Mouse (Mus musculus): ENCODE data around the gene Dclre1b. TPM values are rescaled to one million over a fixed set of nuclear protein-coding genes. Genes with fewer than 3 reads are reported as not detected.
"Not testable (repeated sequence)": the region's sequence is repeated elsewhere in the genome, so short reads cannot be mapped to it uniquely, and the experiment has no call there.

Gene Dclre1b
- total RNA-seq, 4 experiments from 2014 or later, result 7.8 to 9.7 (median 9.0) TPM

DNA sequence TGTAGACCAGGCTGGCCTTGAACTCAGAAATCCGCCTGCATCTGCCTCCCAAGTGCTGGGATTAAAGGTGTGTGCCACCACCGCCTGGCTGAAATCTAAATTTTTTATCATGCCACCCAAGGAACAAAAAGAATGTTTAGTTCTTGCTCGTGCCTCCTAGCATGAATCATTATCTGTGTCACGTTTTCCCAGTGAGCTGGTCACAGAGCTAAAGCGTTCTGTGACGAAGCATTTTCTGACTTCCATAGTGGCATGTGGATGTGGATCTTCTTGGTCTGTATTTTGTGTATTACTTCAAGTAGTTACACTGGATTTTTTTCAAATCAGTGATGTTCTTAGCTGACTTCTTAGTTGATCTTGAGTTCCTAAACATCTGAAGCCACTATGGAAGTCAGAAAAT is 1.7 kb upstream of the Dclre1b start:
- DNase-seq (ENCODE audit: low spot score in 2 of 2), result no peak

- DNase-seq (ENCODE audit: low spot score in 2 of 2), result no peak
These were observed 531 bp upstream of the Dclre1b start for GRCm38 (mm10) chr3:103809799-103810150.

DNA sequence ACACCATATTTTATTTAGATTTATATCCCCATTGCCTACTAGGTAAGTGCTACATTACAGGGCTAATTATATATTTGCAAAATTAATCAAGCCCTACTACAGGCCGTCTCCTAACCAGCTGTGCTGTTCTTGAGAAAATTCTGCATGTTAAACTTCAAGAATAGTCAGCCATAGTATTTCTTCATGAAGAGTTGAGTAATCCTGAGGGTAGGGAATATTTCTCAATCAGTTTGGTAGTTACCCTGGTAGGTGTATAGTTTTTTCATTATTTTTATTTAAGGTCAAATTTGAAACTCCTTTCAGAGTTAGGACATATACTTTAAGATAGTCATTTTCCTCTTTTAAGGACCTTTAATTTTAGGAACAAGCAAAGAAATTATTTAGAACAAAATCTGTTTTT is 3.6 kb downstream of the Dclre1b start:
- no peak for DNase-seq (ENCODE audit: low spot score in 2 of 2)

DNA sequence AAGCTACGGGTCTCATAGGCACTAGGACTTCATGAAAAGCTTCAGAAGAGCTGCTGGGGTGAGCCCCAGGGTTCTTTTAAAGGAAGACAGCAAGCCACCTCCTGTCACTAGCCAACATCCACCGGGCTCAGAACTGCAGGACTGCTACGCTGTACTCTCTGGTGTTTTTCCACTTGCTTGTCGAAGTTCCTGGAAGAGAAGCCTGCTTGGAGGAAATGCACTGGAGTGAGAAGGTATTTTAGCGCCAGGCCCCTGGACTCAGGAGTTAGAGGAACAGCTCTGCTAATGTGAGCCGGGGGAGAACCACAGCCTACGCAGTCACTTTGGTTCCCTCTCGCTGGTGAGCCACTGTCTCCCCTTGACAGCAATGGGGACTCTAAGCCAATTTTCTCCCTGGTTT is 6.4 kb downstream of the Dclre1b start:
- DNase-seq (ENCODE audit: low spot score in 2 of 2), result no peak

- DNase-seq (ENCODE audit: low spot score in 2 of 2), result peak in 1 of 2 experiments; percentile 76
These were observed 7.4 kb downstream of the Dclre1b start for GRCm38 (mm10) chr3:103801631-103802531.

- no peak for DNase-seq (ENCODE audit: low spot score in 2 of 2)
These were observed 9.7 kb downstream of the Dclre1b start for GRCm38 (mm10) chr3:103799507-103799906.

- no peak for DNase-seq (ENCODE audit: low spot score in 2 of 2)
These were observed 12.9 kb downstream of the Dclre1b start for GRCm38 (mm10) chr3:103796389-103796788.

GRCm38 (mm10) chr3:103792566-103792965 is 16.7 kb downstream of the Dclre1b start:
- no peak for DNase-seq (ENCODE audit: low spot score in 2 of 2)

DNA sequence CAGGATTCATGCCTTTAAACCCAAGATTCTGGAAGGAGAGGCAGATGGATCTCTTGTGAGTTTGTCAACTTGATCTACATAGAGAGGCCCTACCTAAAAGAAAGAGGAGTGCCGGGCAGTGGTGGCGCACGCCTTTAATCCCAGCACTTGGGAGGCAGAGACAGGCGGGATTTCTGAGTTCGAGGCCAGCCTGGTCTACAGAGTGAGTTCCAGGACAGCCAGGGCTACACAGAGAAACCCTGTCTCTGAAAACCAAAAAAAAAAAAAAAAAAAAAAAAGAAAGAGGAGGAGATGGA is 17.2 kb downstream of the Dclre1b start:
- not testable (repeated sequence) for DNase-seq (ENCODE audit: low spot score in 2 of 2)

DNA sequence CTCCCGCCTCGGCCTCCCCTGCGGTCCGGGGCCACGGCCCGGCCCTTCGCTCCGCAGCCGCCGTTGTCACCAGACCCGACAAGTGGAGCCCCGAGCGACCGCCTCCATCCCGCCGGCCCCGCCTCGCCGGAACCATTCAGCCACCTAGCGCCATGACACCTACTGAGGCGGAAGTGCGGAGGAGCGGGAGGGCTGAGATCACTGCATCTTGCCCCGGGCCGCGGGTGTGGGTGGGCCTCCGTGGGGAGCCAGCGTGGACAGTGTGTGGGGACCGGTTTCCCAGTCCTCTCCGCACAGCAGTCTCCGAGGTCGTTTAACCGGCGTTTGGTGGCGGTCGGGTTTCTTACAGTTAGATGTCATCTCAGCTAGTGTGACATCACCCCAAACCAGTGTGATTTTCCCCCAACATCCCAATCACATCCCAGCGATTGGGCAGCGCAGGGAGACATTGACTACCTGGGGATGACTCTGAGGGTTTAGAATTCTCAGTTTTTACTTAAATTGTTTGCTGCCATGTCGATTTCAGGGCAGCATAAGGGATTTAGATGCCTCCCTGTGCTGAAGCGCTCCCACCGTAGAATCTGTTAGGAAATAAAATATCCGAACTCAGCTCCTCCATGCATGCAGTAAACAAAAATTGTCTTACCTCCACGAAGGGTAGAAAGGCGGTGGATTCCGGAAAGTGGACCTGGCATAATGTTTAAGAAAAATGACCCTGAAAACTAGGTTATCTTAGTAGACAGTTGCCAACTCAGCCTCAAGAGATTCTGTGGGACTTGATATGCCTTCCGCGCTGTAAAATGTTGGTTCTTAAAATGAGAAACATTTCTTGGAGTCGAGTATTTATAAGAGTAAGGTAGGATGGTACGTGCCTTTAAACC is 17.8 kb downstream of the Dclre1b start, which contains the start of gene Hipk1:
Hipk1 (minus strand) TSS at position 334 of the 881 bp plus-strand sequence.
- DNase-seq (ENCODE audit: low spot score in 2 of 2), result peak; percentile 89 to 92

DNA sequence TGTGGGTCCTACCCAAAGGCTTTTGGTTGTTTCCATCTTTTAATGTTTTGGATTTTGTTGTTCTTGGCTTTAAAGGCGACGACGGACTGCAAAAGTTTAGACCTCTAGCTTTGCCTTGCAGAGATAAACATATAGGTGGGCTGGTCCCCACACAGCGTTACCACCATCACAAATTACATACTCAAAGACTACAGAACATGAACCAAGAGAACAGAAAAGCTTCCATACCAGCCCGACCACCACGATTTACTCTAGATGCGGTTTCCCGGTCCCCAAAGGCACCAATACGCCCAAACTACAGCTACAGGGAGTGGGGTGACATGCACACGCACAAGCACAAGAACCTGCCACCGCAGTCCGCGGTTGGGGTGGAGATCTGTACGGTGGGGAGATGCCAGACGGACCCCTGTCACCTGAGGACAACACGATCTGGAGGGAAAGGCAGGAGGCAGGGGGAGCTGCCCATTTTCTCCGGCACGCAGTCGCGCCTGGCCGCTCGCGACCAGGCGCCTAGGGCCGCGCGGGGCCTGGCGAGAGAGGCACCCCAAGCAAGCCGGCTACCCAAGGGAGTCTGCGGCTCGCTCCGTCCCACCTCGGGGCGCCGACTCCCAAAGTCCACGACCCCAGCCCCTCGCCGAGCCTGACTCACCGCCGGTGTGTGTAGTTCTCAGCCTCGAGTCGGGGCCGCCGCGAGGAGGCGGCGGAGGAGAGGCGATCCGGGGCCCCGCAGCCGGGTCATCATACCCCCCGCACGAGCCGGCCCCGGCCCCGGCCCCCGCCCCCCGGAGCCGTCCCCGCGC is 18.7 kb downstream of the Dclre1b start:
- no peak for DNase-seq (ENCODE audit: low spot score in 2 of 2)

GRCm38 (mm10) chr3:103789891-103790345 is 19.3 kb downstream of the Dclre1b start:
- no peak for DNase-seq (ENCODE audit: low spot score in 2 of 2)

DNA sequence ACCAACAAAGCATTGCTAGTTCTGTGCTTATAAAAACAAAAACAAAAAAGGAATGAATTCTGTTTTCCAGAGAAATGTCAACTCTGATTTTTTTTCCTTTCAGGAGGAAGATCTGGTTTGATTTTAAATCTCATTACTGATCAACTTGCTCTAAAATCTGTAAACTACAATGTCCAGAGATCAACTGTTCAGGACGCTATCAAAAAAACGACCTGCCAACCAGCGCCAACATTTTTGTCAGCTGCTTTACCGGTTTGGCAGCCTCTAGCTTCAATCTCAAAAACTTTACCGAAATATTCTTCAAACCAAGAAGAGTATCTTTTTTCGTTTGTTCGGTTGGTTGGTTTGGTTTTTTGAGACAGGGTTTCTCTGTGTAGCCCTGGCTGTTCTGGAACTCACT is 20.1 kb downstream of the Dclre1b start:
- no peak for DNase-seq (ENCODE audit: low spot score in 2 of 2)

GRCm38 (mm10) chr3:103787225-103787624 is 22.0 kb downstream of the Dclre1b start:
- DNase-seq (ENCODE audit: low spot score in 2 of 2), result no peak

- no peak for DNase-seq (ENCODE audit: low spot score in 2 of 2)
These were observed 26.2 kb downstream of the Dclre1b start for GRCm38 (mm10) chr3:103782844-103783609.

- no peak for DNase-seq (ENCODE audit: low spot score in 2 of 2)
These were observed 28.5 kb downstream of the Dclre1b start for GRCm38 (mm10) chr3:103780777-103781176.

GRCm38 (mm10) chr3:103780271-103780670 is 29.0 kb downstream of the Dclre1b start:
- DNase-seq (ENCODE audit: low spot score in 2 of 2), result peak in 1 of 2 experiments; percentile 48

DNA sequence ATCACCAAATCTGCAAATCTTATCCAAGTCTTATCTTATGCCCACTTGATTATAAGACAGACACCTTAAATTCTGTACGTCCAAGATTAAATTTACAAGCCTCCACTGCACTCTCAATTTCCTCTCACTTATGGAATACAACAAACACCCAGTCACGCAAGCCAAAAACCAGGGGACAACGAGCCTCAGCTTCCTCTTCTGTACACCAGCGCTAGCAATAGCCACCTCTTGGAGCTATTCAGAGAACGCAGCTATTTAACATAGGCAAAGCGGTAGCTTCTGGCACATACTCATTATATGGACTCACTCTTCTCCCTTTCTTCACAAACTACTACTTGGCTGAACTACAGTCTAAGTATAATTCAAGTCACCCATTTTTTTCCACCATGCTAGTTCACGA is 30.1 kb downstream of the Dclre1b start:
- DNase-seq (ENCODE audit: low spot score in 2 of 2), result no peak

DNA sequence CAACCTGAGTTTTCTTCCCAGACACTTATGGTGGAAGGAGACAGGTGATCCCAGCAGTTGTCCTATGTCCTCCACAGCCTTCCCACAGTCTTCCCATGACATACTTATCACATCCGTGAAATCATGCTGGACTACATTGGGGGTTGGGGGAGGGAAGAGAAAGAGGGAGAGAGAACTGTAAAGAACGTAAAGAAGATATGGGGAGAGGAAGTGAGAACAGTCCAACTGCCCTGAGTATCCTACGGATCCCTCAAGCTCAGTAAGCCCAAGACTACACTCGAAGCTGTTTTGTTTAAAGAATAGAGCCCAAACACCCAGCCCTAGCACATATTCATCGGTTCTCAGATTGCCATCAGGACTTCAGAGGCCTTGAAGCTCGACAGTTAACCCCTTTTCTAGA is 30.6 kb downstream of the Dclre1b start:
- no peak for DNase-seq (ENCODE audit: low spot score in 2 of 2)

GRCm38 (mm10) chr3:103777940-103778339 is 31.3 kb downstream of the Dclre1b start:
- DNase-seq (ENCODE audit: low spot score in 2 of 2), result peak in 1 of 2 experiments; percentile 21

GRCm38 (mm10) chr3:103774009-103774408 is 35.2 kb downstream of the Dclre1b start:
- no peak for DNase-seq (ENCODE audit: low spot score in 2 of 2)

All from left cerebral cortex, adult 8-10 months (tissue).